Mouse (Mus musculus) brain, embryonic 14.5 days (tissue): Measurements from ENCODE around the gene Muc20.

ENCODE experiments used
- CTCF ChIP-seq: fragments of 200-500 bp; IDR thresholded peaks from 2 replicates; pipeline ENCODE4 v1.5.1; 2012; ENCODE audit warnings: inconsistent platforms, mild to moderate bottlenecking, moderate library complexity, borderline replicate concordance; ENCODE audit not compliant: insufficient read depth, insufficient read length; ENCODE audit errors: extremely low read depth
- POLR2A ChIP-seq: fragments of 200-500 bp; IDR thresholded peaks from 2 replicates; pipeline ENCODE4 v1.6.1; 2012; ENCODE audit warnings: mild to moderate bottlenecking, inconsistent platforms, borderline replicate concordance; ENCODE audit not compliant: poor library complexity, insufficient read depth, insufficient read length, severe bottlenecking; ENCODE audit errors: extremely low read depth

- TF ChIP-seq CTCF, result no peak
- TF ChIP-seq POLR2A, result no peak
Observed at GRCm38 (mm10) chr16:32807408-32808185, 10.4 kb upstream of the Muc20 start.
